Mouse (Mus musculus): ENCODE measurements at regions not wholly inside any gene's neighbourhood (a gene's known extent, or its start where the extent isn't known, plus 50 kb on each side); places are given as distances from the start of the nearest gene placed in this dataset.
A peak's percentile ranks its signal among the peaks of the same experiment; 100 is the strongest.
"Not testable (repeated sequence)": the region's sequence is repeated elsewhere in the genome, so short reads cannot be mapped to it uniquely, and the experiment has no call there.

GRCm38 (mm10) chr2:15273446-15273845, 218.6 kb upstream of the Nsun6 start:
- DNase-seq (ENCODE audit: low read depth) = no peak

GRCm38 (mm10) chr2:15260486-15261165, 205.8 kb upstream of the Nsun6 start:
- peak; percentile 14 for DNase-seq (ENCODE audit: low read depth)

GRCm38 (mm10) chr2:15242276-15242675, 187.4 kb upstream of the Nsun6 start:
- not testable (repeated sequence) for DNase-seq (ENCODE audit: low read depth)

- DNase-seq (ENCODE audit: low read depth) = no peak
These were observed 167.0 kb upstream of the Nsun6 start for GRCm38 (mm10) chr2:15221910-15222309.

GRCm38 (mm10) chr2:15188091-15188490, 133.2 kb upstream of the Nsun6 start:
- DNase-seq (ENCODE audit: low read depth) = no peak

- no peak for DNase-seq (ENCODE audit: low read depth)
These were observed 126.1 kb upstream of the Nsun6 start for GRCm38 (mm10) chr2:15181000-15181399.

- DNase-seq (ENCODE audit: low read depth) = no peak
These were observed 111.7 kb upstream of the Nsun6 start for GRCm38 (mm10) chr2:15166435-15167024.

GRCm38 (mm10) chr2:15165830-15166229, 111.0 kb upstream of the Nsun6 start:
- DNase-seq (ENCODE audit: low read depth) = no peak

GRCm38 (mm10) chr2:15163732-15164418, 109.0 kb upstream of the Nsun6 start:
- DNase-seq (ENCODE audit: low read depth) = no peak

- peak; percentile 14 for DNase-seq (ENCODE audit: low read depth)
These were observed 107.0 kb upstream of the Nsun6 start for GRCm38 (mm10) chr2:15161831-15162230.

GRCm38 (mm10) chr2:15157622-15158021, 102.8 kb upstream of the Nsun6 start:
- no peak for DNase-seq (ENCODE audit: low read depth)

- DNase-seq (ENCODE audit: low read depth) = no peak
These were observed 96.0 kb upstream of the Nsun6 start for GRCm38 (mm10) chr2:15150823-15151222.

- no peak for DNase-seq (ENCODE audit: low read depth)
These were observed 93.5 kb upstream of the Nsun6 start for GRCm38 (mm10) chr2:15148381-15148780.

- no peak for DNase-seq (ENCODE audit: low read depth)
These were observed 92.1 kb upstream of the Nsun6 start for GRCm38 (mm10) chr2:15146986-15147385.

- no peak for DNase-seq (ENCODE audit: low read depth)
These were observed 91.5 kb upstream of the Nsun6 start for GRCm38 (mm10) chr2:15146414-15146813.

GRCm38 (mm10) chr2:15144781-15145180, 89.9 kb upstream of the Nsun6 start:
- DNase-seq (ENCODE audit: low read depth) = no peak

- DNase-seq (ENCODE audit: low read depth) = no peak
These were observed 85.0 kb upstream of the Nsun6 start for GRCm38 (mm10) chr2:15139877-15140276.

All from NIH3T3 (cell line).